Mouse (Mus musculus) cerebellum, adult 2 months (tissue): ENCODE measurements at regions not wholly inside any gene's neighbourhood (a gene's known extent, or its start where the extent isn't known, plus 50 kb on each side); places are given as distances from the start of the nearest gene placed in this dataset.

Experiments
- DNase-seq, 2 experiments: peaks; one replicate each; pipeline ENCODE4 v3.0.0; 2021
- H3K27ac ChIP-seq: fragments of 200-500 bp; 2 replicates; pipeline ENCODE4 v1.5.1; 2012; ENCODE audit warnings: low read length, control low read depth, inconsistent platforms; ENCODE audit not compliant: insufficient read depth
- H3K27me3 ChIP-seq: fragments of 200-500 bp; 2 replicates; pipeline ENCODE4 v1.6.1; 2012; ENCODE audit warnings: inconsistent platforms, mild to moderate bottlenecking, low read length, moderate library complexity; ENCODE audit not compliant: control insufficient read depth, insufficient read depth
- H3K4me1 ChIP-seq: fragments of 200-500 bp; 2 replicates; pipeline ENCODE4 v1.6.1; 2011; ENCODE audit warnings: low read length; ENCODE audit not compliant: control insufficient read depth, insufficient read depth
- H3K4me3 ChIP-seq: fragments of 200-500 bp; replicated peaks from 2 replicates; pipeline ENCODE3; 2011; ENCODE audit warnings: mild to moderate bottlenecking, low read depth, low read length, control low read depth; ENCODE audit not compliant: insufficient read depth
- CTCF ChIP-seq: fragments of 200-500 bp; IDR thresholded peaks from 2 replicates; pipeline ENCODE4 v1.5.1; 2011; ENCODE audit warnings: low read depth, mild to moderate bottlenecking, control low read depth, low read length, moderate library complexity, borderline replicate concordance; ENCODE audit not compliant: insufficient read depth
- POLR2A ChIP-seq: fragments of 200-500 bp; IDR thresholded peaks from 2 replicates; pipeline ENCODE4 v1.6.1; 2011; ENCODE audit warnings: low read length, control low read depth, borderline replicate concordance; ENCODE audit not compliant: insufficient read depth
- WGBS: fragments of 180-500 bp; shearing (Covaris S2); methylation state at CpG from one replicate; pipeline ENCODE4 v1.1.7; 2018; 5-methylcytosine and 5-hydroxymethylcytosine counted together

GRCm38 (mm10) chr1:92286966-92287342 is 91.5 kb upstream of the Hdac4 start:
- no peak overlapping the region for H3K27ac ChIP-seq
- WGBS: 91% methylated on average over 1 of the region's 1 CpGs
- no peak for DNase-seq
- no peaks in the 10 kb centered on the region; the same call in 1 of the 2 replicates for H3K27me3 ChIP-seq
- no peak for TF ChIP-seq POLR2A
- no peak for TF ChIP-seq CTCF
- H3K4me1 ChIP-seq: no peaks in the 10 kb centered on the region
- H3K4me3 ChIP-seq: no peak overlapping the region

GRCm38 (mm10) chr1:92286013-92286965 is 90.8 kb upstream of the Hdac4 start:
- Histone ChIP-seq H3K4me3 (no peak overlapping the region), H3K4me1 (no peaks in the 10 kb centered on the region), H3K27ac (no peak overlapping the region), H3K27me3 (no peaks in the 10 kb centered on the region; the same call in 1 of the 2 replicates)
- no peak for DNase-seq
- 31% methylated on average over 21 of the region's 21 CpGs for WGBS
- TF ChIP-seq CTCF (no peak), POLR2A (no peak)

GRCm38 (mm10) chr1:92284155-92284554 is 88.7 kb upstream of the Hdac4 start:
- Histone ChIP-seq H3K27ac (no peak overlapping the region), H3K4me1 (no peaks in the 10 kb centered on the region), H3K4me3 (no peak overlapping the region), H3K27me3 (no peaks in the 10 kb centered on the region; the same call in 1 of the 2 replicates)
- no peak for DNase-seq
- 57% methylated on average over 4 of the region's 4 CpGs for WGBS
- no peak for TF ChIP-seq POLR2A
- no peak for TF ChIP-seq CTCF

GRCm38 (mm10) chr1:92277199-92277747 is 81.8 kb upstream of the Hdac4 start:
- no peaks in the 10 kb centered on the region for H3K4me1 ChIP-seq
- no peak for TF ChIP-seq CTCF
- TF ChIP-seq POLR2A: no peak
- no peaks in the 10 kb centered on the region for H3K27me3 ChIP-seq
- no peak overlapping the region for H3K4me3 ChIP-seq
- WGBS: 54% methylated on average over 5 of the region's 5 CpGs
- no peak for DNase-seq
- no peak overlapping the region for H3K27ac ChIP-seq

- no peak overlapping the region for H3K4me3 ChIP-seq
- no peak for DNase-seq
- TF ChIP-seq POLR2A (no peak), CTCF (no peak)
- H3K27me3 ChIP-seq: no peaks in the 10 kb centered on the region
- H3K4me1 ChIP-seq: no peaks in the 10 kb centered on the region
- H3K27ac ChIP-seq: no peak overlapping the region
- WGBS: 82% methylated on average over 1 of the region's 1 CpGs
Observed at GRCm38 (mm10) chr1:92275388-92275787, 79.9 kb upstream of the Hdac4 start.

GRCm38 (mm10) chr1:92273760-92274159 is 78.3 kb upstream of the Hdac4 start:
- 94% methylated on average over 2 of the region's 2 CpGs for WGBS

GRCm38 (mm10) chr1:92271676-92272291 is 76.3 kb upstream of the Hdac4 start:
- H3K4me1 ChIP-seq: no peaks in the 10 kb centered on the region
- TF ChIP-seq CTCF: no peak
- TF ChIP-seq POLR2A: no peak
- no peak overlapping the region for H3K4me3 ChIP-seq
- H3K27ac ChIP-seq: no peak overlapping the region
- 48% methylated on average over 9 of the region's 9 CpGs for WGBS
- no peaks in the 10 kb centered on the region for H3K27me3 ChIP-seq
- no peak for DNase-seq

More at GRCm38 (mm10) chr1:92273760-92274159, 78.3 kb upstream of the Hdac4 start:
- TF ChIP-seq CTCF: no peak
- no peak for TF ChIP-seq POLR2A
- DNase-seq: no peak
- no peak overlapping the region for H3K27ac ChIP-seq
- H3K4me1 ChIP-seq: no peaks in the 10 kb centered on the region
- H3K4me3 ChIP-seq: no peak overlapping the region
- H3K27me3 ChIP-seq: no peaks in the 10 kb centered on the region

- H3K27ac ChIP-seq: no peak overlapping the region
- H3K4me1 ChIP-seq: peaks cover 4% of the 10 kb centered on the region
- 67% methylated on average over 6 of the region's 6 CpGs for WGBS
- peak in 1 of 2 experiments; percentile 9 for DNase-seq
- no peak for TF ChIP-seq POLR2A
- TF ChIP-seq CTCF: no peak
- H3K4me3 ChIP-seq: no peak overlapping the region
- no peaks in the 10 kb centered on the region for H3K27me3 ChIP-seq
Observed at GRCm38 (mm10) chr1:92270486-92271058, 75.1 kb upstream of the Hdac4 start.
